Mouse (Mus musculus): Measurements from ENCODE around the gene Tmem150c.

DNA sequence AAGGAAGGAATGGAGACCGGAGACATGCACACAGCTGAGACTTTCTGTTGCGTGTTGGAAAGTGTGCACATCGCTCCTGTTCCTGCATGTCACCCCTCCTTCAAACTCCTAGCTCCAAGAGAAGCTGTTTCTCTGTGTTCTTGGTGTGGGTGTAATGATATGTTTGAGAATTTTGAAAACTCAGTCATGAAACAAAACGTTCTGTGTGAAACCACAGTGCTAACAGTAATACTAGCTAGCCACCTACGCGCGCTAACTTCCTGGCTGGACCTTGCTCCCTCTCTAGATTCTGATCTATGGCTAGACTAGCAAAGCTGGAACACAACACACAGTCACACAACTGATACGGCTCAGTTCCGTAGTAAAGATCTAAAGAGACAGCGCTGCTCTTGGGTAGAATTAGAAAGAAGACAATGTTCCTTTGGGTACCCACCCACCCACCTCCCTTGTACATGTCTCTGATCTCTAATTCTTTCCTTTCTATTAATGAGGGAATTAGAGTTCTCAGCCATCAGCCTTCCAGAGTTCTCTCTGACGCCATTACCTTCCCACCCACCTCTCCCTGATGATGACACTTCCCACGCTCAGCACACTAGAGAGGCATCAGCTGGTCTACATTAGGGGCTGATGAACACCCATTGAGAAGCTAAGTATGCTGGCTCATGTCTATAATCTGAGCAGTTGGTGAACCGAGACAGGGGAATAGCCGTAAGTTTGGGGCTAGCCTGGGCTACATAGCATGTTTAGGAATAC is 32.0 kb upstream of the Tmem150c start:
- TF ChIP-seq CTCF (IDR thresholded peaks at IDR 0.05; ENCODE audit: low read depth, low read length), result no peak
- no peak for TF ChIP-seq POLR2AphosphoS5 (IDR thresholded peaks at IDR 0.05; ENCODE audit: insufficient replicate concordance, low read depth, low read length)

Measured in G1E (cell line).